Mouse (Mus musculus) CH12.LX (cell line): ENCODE results near the gene Crocc.

Source experiments
- CTCF ChIP-seq, 2 experiments: IDR thresholded peaks in 1 of 2; conservative IDR thresholded peaks in 1 of 2; 2 replicates each; pipeline ENCODE4 v1.5.1; 2011 to 2012; ENCODE audit warnings: low read depth in 2 of 2, low read length in 2 of 2, improper control_type of control experiment in 1 of 2, inconsistent platforms in 1 of 2, mild to moderate bottlenecking in 1 of 2, moderate library complexity in 1 of 2
- E2F4 ChIP-seq: IDR thresholded peaks from 2 replicates; pipeline ENCODE4 v1.6.1; 2011; ENCODE audit warnings: low read depth, low read length, improper control_type of control experiment; ENCODE audit not compliant: insufficient replicate concordance
- ELF1 ChIP-seq: IDR thresholded peaks from 2 replicates; pipeline ENCODE4 v1.6.1; 2014; ENCODE audit warnings: low read depth, mild to moderate bottlenecking, inconsistent platforms, low read length, improper control_type of control experiment
- EP300 ChIP-seq: IDR thresholded peaks from 2 replicates; pipeline ENCODE4 v1.6.1; 2011; ENCODE audit warnings: low read length, improper control_type of control experiment
- GABPA ChIP-seq: IDR thresholded peaks from 2 replicates; pipeline ENCODE4 v1.6.1; 2012; ENCODE audit warnings: low read depth, low read length, improper control_type of control experiment, inconsistent platforms; ENCODE audit not compliant: insufficient replicate concordance
- KAT2A ChIP-seq: IDR thresholded peaks from 2 replicates; pipeline ENCODE4 v1.6.1; 2012; ENCODE audit warnings: low read length, improper control_type of control experiment, inconsistent platforms; ENCODE audit not compliant: insufficient replicate concordance
- MAFK ChIP-seq: IDR thresholded peaks from 2 replicates; pipeline ENCODE4 v1.6.1; 2011; ENCODE audit warnings: low read length, improper control_type of control experiment; ENCODE audit not compliant: insufficient replicate concordance
- MAX ChIP-seq: IDR thresholded peaks from 2 replicates; pipeline ENCODE4 v1.6.1; 2011; ENCODE audit warnings: low read length, improper control_type of control experiment
- MAZ ChIP-seq: IDR thresholded peaks from 2 replicates; pipeline ENCODE4 v1.6.1; 2012; ENCODE audit warnings: low read depth, mild to moderate bottlenecking, inconsistent platforms, low read length, improper control_type of control experiment, moderate library complexity
- POLR2A ChIP-seq: IDR thresholded peaks from 2 replicates; pipeline ENCODE4 v1.6.1; 2011; ENCODE audit warnings: low read depth, mild to moderate bottlenecking, improper control_type of control experiment, low read length
- TBP ChIP-seq: conservative IDR thresholded peaks from 2 replicates; pipeline ENCODE4 v1.6.1; 2011; ENCODE audit warnings: low read depth, low read length, improper control_type of control experiment

GRCm38 (mm10) chr4:141010941-141011429 is 49.4 kb downstream of the Crocc start:
- TF ChIP-seq MAFK = no peak
- no peak for TF ChIP-seq MAX
- no peak for TF ChIP-seq ELF1
- no peak for TF ChIP-seq CTCF (conservative IDR thresholded peaks at IDR 0.05 in 1 of 2, IDR thresholded peaks at IDR 0.05 in 1 of 2; ENCODE audit: low read depth in 2 of 2, low read length in 2 of 2)
- no peak for TF ChIP-seq EP300
- TF ChIP-seq E2F4 = no peak
- no peak for TF ChIP-seq KAT2A
- no peak for TF ChIP-seq POLR2A
- no peak for TF ChIP-seq TBP
- no peak for TF ChIP-seq MAZ
- no peak for TF ChIP-seq GABPA
